Mouse (Mus musculus): ENCODE data around the gene H2al1f.
"Not testable (repeated sequence)": the region's sequence is repeated elsewhere in the genome, so short reads cannot be mapped to it uniquely, and the experiment has no call there.

- not testable (repeated sequence) for TF ChIP-seq ZNF384 (IDR thresholded peaks at IDR 0.05; ENCODE audit: low read depth, low read length); HCFC1 (IDR thresholded peaks at IDR 0.05; ENCODE audit: borderline replicate concordance, insufficient read depth, low read length); MAFK (IDR thresholded peaks at IDR 0.05; ENCODE audit: insufficient read depth, low read depth, low read length); ZC3H11A (IDR thresholded peaks at IDR 0.05; ENCODE audit: borderline replicate concordance, low read depth, low read length)
Observed at GRCm38 (mm10) chrX:11298957-11299356, 16.0 kb upstream of the H2al1f start, which contains the start of gene H2al1a.
